ENCODE assay signal across 28 mouse cellular contexts in the genomic region with DNA sequence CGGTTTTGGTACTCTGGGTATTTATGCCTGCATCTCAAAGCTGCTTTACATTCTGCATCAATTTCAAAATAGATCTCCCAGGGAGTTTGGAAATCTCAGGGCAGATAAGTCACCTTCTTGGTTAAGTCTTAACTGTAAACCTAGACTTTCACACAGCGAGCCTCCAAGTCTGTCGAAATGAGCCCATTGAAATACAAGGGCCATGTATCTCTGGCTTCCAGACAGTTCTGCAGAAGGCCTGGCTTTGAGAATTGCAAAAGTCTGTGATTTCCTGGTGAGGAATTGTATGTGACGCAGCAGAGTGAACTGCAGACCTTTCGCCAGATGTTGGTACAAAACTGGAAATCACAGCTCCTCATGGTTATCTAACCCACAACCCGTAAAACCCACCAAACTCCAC.
A peak's percentile ranks its signal among the peaks of the same experiment; 100 is the strongest.
DNase-seq lines count a peak whose midpoint lies in the region; ATAC-seq lines count a peak whose summit lies in the region.
"Had no signal": no experiment of that assay in that cellular context is flagged by ENCODE, and none has a peak within 500 bp of the region (broad histone marks: within the 10 kb centered on the region; RNA-seq: fewer than 3 reads in every experiment).

No protein-coding gene starts in this region.

- no peaks in the 10 kb centered on the region for H3K9me3 ChIP-seq in midbrain, embryonic 13.5 days
- H3K9me3 ChIP-seq: embryonic facial prominence, embryonic 12.5 days; embryonic facial prominence, embryonic 15.5 days; forebrain, embryonic 10.5 days; forebrain, embryonic 13.5 days; heart, embryonic 15.5 days; hindbrain, embryonic 10.5 days; hindbrain, embryonic 13.5 days; intestine, embryonic 15.5 days had no signal

- no peaks in the 10 kb centered on the region for H3K36me3 ChIP-seq in midbrain, embryonic 13.5 days
- H3K36me3 ChIP-seq: embryonic facial prominence, embryonic 12.5 days; embryonic facial prominence, embryonic 15.5 days; forebrain, embryonic 10.5 days; heart, embryonic 12.5 days; heart, embryonic 15.5 days; hindbrain, embryonic 10.5 days; hindbrain, embryonic 13.5 days; intestine, embryonic 15.5 days had no signal

- H3K27ac ChIP-seq in midbrain, embryonic 13.5 days, result no peak overlapping the region
- H3K27ac ChIP-seq: embryonic facial prominence, embryonic 12.5 days; embryonic facial prominence, embryonic 15.5 days; forebrain, embryonic 10.5 days; forebrain, embryonic 13.5 days; heart, embryonic 15.5 days; hindbrain, embryonic 10.5 days; hindbrain, embryonic 13.5 days; intestine, embryonic 15.5 days had no signal

- 91% methylated on average over 6 of the region's 6 CpGs for WGBS in midbrain, embryonic 13.5 days

- DNase-seq in heart, adult 11 months, result peak; percentile 77
- DNase-seq in heart, adult 8-10 months (ENCODE audit: low spot score), result no peak
- DNase-seq in NIH3T3 (ENCODE audit: low read depth), result peak; percentile 83
- DNase-seq in fibroblast of lung, adult 2 months (ENCODE audit: low read depth), result peak; percentile 78
- DNase-seq in cerebellum, postnatal 4 days (ENCODE audit: low spot score in 2 of 2), result no peak
- DNase-seq: adrenal gland, postnatal 10 days; adrenal gland, postnatal 36 days; cerebellum, adult 18-20 months; cerebellum, adult 9-10 months; cerebellum, postnatal 14 days; gastrocnemius, postnatal 25 days; heart, postnatal 10 days; kidney, adult 18-20 months had no signal

- no peak overlapping the region for H3K4me2 ChIP-seq in midbrain, embryonic 13.5 days (replicated peaks)
- H3K4me2 ChIP-seq: embryonic facial prominence, embryonic 12.5 days; embryonic facial prominence, embryonic 15.5 days; forebrain, embryonic 13.5 days; heart, embryonic 12.5 days; heart, embryonic 15.5 days; hindbrain, embryonic 13.5 days; intestine, embryonic 15.5 days had no signal

- no peak for ATAC-seq in midbrain, embryonic 13.5 days
- ATAC-seq: activated CD4-positive, CD25-positive, alpha-beta regulatory T cell, adult 4 months; CD4-positive, CD25-positive, alpha-beta regulatory T cell, adult 4 months; forebrain, embryonic 13.5 days; forebrain, embryonic 16.5 days; hindbrain, embryonic 16.5 days; intestine, embryonic 15.5 days had no signal

- H3K4me3 ChIP-seq in midbrain, embryonic 13.5 days (replicated peaks), result no peak overlapping the region
- H3K4me3 ChIP-seq: embryonic facial prominence, embryonic 12.5 days; embryonic facial prominence, embryonic 15.5 days; erythroblast, embryonic 14.5 days; forebrain, embryonic 10.5 days; forebrain, embryonic 13.5 days; heart, embryonic 12.5 days; heart, embryonic 15.5 days; hindbrain, embryonic 10.5 days; hindbrain, embryonic 13.5 days; intestine, embryonic 15.5 days had no signal

- no peak overlapping the region for H3K9ac ChIP-seq in midbrain, embryonic 13.5 days (replicated peaks)
- H3K9ac ChIP-seq: embryonic facial prominence, embryonic 12.5 days; embryonic facial prominence, embryonic 15.5 days; forebrain, embryonic 13.5 days; heart, embryonic 12.5 days; heart, embryonic 15.5 days; hindbrain, embryonic 13.5 days; intestine, embryonic 15.5 days had no signal

- no peaks in the 10 kb centered on the region for H3K27me3 ChIP-seq in midbrain, embryonic 13.5 days
- H3K27me3 ChIP-seq: embryonic facial prominence, embryonic 12.5 days; embryonic facial prominence, embryonic 15.5 days; forebrain, embryonic 13.5 days; heart, embryonic 12.5 days; heart, embryonic 15.5 days; hindbrain, embryonic 13.5 days; intestine, embryonic 15.5 days had no signal

- H3K4me1 ChIP-seq in midbrain, embryonic 13.5 days (replicated peaks), result no peaks in the 10 kb centered on the region
- H3K4me1 ChIP-seq: embryonic facial prominence, embryonic 12.5 days; forebrain, embryonic 10.5 days; forebrain, embryonic 13.5 days; heart, embryonic 12.5 days; heart, embryonic 15.5 days; hindbrain, embryonic 10.5 days; hindbrain, embryonic 13.5 days; intestine, embryonic 15.5 days had no signal

Comparison
In these comparisons a context has a peak if more than half of its experiments do, and no peak if none do; other contexts are left out.
1. DNase-seq: peak in heart, adult 11 months (single experiment), NIH3T3 (single experiment) and fibroblast of lung, adult 2 months (single experiment); none in heart, adult 8-10 months (single experiment) and cerebellum, postnatal 4 days (0 of 2).